Mouse (Mus musculus): ENCODE measurements at regions not wholly inside any gene's neighbourhood (a gene's known extent, or its start where the extent isn't known, plus 50 kb on each side); places are given as distances from the start of the nearest gene placed in this dataset.

DNA sequence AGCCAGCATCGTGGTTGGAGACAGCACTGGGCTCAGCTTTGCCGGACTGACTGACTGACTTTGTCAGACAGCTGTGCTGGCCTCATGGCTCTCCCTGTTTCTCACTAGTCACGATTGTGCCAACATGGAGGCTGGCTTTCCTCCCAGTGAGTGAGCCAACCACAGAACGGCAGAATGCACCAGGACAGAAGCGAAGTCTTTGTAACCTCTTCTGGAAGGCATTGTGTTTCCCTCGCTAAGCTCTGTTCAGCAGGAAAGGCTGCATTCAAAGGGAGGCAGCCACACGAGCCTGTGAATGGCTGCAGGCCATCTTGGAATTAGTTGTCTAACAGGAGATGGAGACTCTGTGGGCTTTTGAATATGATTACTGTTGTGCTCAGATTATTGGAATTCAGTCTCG is 178.3 kb downstream of the Gpat3 start:
- 77% methylated on average over 8 of the region's 8 CpGs for WGBS
- Histone ChIP-seq H3K9ac (replicated peaks; ENCODE audit: low read depth) (no peak overlapping the region), H3K4me1 (ENCODE audit: insufficient read depth, low read depth, low read length) (no peaks in the 10 kb centered on the region), H3K4me3 (ENCODE audit: low read depth, low read length) (no peak overlapping the region), H3K27me3 (replicated peaks; ENCODE audit: insufficient read depth, low read length) (no peaks in the 10 kb centered on the region), H3K36me3 (ENCODE audit: insufficient read depth, low read length) (no peaks in the 10 kb centered on the region), H3K9me3 (ENCODE audit: low read length) (no peaks in the 10 kb centered on the region), H3K4me2 (replicated peaks; ENCODE audit: low read depth, low read length) (no peak overlapping the region), H3K27ac (ENCODE audit: low read length) (no peak overlapping the region)
- TF ChIP-seq EP300 (IDR thresholded peaks at IDR 0.05) (no peak), CTCF (IDR thresholded peaks at IDR 0.05) (no peak)
- no peak for DNase-seq (ENCODE audit: low spot score)
- no peak for ATAC-seq

DNA sequence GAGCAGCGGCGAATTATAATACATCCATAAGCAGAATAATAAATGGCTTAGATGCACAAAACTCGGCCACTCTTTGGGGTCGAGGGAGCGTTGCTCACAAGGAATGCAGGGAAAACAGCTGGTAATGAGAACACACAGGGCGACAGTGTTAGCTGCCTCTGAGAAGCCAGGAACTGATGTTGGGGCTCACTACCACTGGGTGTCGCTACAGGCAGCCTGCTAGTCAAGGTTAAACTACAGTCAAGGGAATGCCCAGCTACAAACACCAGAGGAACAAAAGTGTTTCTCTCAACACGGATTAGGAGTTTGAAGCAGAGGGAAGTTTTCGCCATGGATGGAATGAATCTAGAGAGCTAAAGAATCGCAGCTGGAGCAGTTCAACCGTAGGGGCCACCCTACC is 175.3 kb downstream of the Gpat3 start:
- no peaks in the 10 kb centered on the region for H3K4me1 ChIP-seq (ENCODE audit: insufficient read depth, low read depth, low read length)
- H3K4me3 ChIP-seq (ENCODE audit: low read depth, low read length) = no peak overlapping the region
- no peak overlapping the region for H3K4me2 ChIP-seq (replicated peaks; ENCODE audit: low read depth, low read length)
- H3K36me3 ChIP-seq (ENCODE audit: insufficient read depth, low read length) = no peaks in the 10 kb centered on the region
- H3K9ac ChIP-seq (replicated peaks; ENCODE audit: low read depth) = no peak overlapping the region
- H3K27me3 ChIP-seq (replicated peaks; ENCODE audit: insufficient read depth, low read length) = no peaks in the 10 kb centered on the region
- TF ChIP-seq EP300 (IDR thresholded peaks at IDR 0.05) (no peak), CTCF (IDR thresholded peaks at IDR 0.05) (peak; percentile 90)
- H3K9me3 ChIP-seq (ENCODE audit: low read length) = no peaks in the 10 kb centered on the region
- H3K27ac ChIP-seq (ENCODE audit: low read length) = no peak overlapping the region
- ATAC-seq (no peak; the same call in 1 of the 2 replicates), DNase-seq (ENCODE audit: low spot score) (peak; percentile 71)
- WGBS = 7% methylated on average over 11 of the region's 11 CpGs

DNA sequence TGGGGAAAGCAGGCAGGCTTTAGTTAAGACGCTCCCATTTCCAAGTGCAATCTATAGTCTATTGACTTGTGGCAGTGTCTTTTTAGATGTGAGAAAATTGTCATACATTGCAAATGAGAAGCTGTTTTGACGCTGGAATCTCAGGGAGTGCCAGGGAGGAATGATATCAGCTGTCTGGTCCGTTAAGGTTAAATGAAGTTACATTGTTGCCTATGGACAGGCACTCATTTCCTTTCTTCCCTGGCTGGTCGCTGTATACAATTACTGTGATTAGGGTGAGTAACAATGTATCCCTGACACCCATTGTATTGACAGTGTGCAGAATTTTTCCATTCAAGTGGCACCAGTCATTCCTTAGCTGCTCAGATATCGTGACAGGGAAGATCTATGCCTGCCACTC is 168.3 kb downstream of the Gpat3 start:
- Histone ChIP-seq H3K27me3 (replicated peaks; ENCODE audit: insufficient read depth, low read length) (no peaks in the 10 kb centered on the region), H3K4me3 (ENCODE audit: low read depth, low read length) (no peak overlapping the region), H3K4me1 (ENCODE audit: insufficient read depth, low read depth, low read length) (no peaks in the 10 kb centered on the region), H3K36me3 (ENCODE audit: insufficient read depth, low read length) (no peaks in the 10 kb centered on the region), H3K9me3 (ENCODE audit: low read length) (no peaks in the 10 kb centered on the region), H3K4me2 (replicated peaks; ENCODE audit: low read depth, low read length) (no peak overlapping the region), H3K9ac (replicated peaks; ENCODE audit: low read depth) (no peak overlapping the region), H3K27ac (ENCODE audit: low read length) (no peak overlapping the region)
- DNase-seq (ENCODE audit: low spot score) (no peak), ATAC-seq (no peak)
- no peak for TF ChIP-seq EP300 (IDR thresholded peaks at IDR 0.05)
- no peak for TF ChIP-seq CTCF (IDR thresholded peaks at IDR 0.05)
- WGBS = 65% methylated on average over 5 of the region's 5 CpGs

DNA sequence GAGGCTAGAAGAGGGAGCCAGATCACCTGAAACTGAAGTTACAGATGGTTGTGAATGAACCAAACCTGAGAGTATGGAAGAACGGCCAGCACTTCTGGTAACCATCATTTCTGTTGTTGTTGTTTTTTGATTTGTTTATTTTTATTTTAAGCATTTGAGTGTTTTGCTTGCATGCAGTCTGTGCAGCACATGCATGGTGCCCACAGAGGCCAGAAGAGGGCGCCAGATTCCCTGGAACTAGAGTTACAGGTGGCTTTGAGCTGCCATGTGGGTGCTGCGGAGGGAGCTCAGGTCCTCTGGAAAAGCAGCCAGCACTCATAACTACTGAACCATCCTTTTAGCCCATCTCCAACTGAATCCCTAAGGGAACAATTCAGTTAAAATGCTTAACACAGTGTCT is 159.7 kb downstream of the Gpat3 start:
- Histone ChIP-seq H3K27ac (ENCODE audit: low read length) (no peak overlapping the region), H3K36me3 (ENCODE audit: insufficient read depth, low read length) (no peaks in the 10 kb centered on the region), H3K27me3 (replicated peaks; ENCODE audit: insufficient read depth, low read length) (no peaks in the 10 kb centered on the region), H3K9ac (replicated peaks; ENCODE audit: low read depth) (no peak overlapping the region), H3K9me3 (ENCODE audit: low read length) (no peaks in the 10 kb centered on the region), H3K4me1 (ENCODE audit: insufficient read depth, low read depth, low read length) (no peaks in the 10 kb centered on the region), H3K4me3 (ENCODE audit: low read depth, low read length) (no peak overlapping the region), H3K4me2 (replicated peaks; ENCODE audit: low read depth, low read length) (no peak overlapping the region)
- ATAC-seq (no peak), DNase-seq (ENCODE audit: low spot score) (no peak)
- WGBS = 71% methylated on average over 3 of the region's 3 CpGs
- TF ChIP-seq EP300 (IDR thresholded peaks at IDR 0.05) (no peak), CTCF (IDR thresholded peaks at IDR 0.05) (0 out of 2 replicates have a peak, but pooled peaks have one; percentile 10)

DNA sequence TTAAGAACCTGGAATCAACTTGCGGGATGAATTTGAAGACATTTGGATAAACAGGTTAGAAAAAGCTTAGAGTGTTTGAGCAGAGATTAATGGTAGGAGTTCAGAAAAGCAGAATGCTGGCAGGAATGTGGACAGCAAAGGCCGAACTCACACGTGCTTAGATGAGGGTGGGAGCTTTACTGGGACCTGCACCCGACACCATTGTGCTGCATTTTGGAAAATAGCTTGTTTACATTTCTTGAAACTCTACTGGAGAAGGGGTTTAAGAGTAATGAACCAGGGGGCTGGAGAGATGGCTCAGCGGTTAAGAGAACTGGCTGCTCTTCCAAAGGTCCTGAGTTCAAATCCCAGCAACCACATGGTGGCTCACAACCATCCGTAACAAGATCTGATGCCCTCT is 154.9 kb downstream of the Gpat3 start:
- H3K4me2 ChIP-seq (replicated peaks; ENCODE audit: low read depth, low read length) = no peak overlapping the region
- H3K36me3 ChIP-seq (ENCODE audit: insufficient read depth, low read length) = no peaks in the 10 kb centered on the region
- H3K4me1 ChIP-seq (ENCODE audit: insufficient read depth, low read depth, low read length) = no peaks in the 10 kb centered on the region
- H3K9me3 ChIP-seq (ENCODE audit: low read length) = no peaks in the 10 kb centered on the region
- no peak for DNase-seq (ENCODE audit: low spot score)
- ATAC-seq = no peak
- no peaks in the 10 kb centered on the region for H3K27me3 ChIP-seq (replicated peaks; ENCODE audit: insufficient read depth, low read length)
- no peak overlapping the region for H3K4me3 ChIP-seq (ENCODE audit: low read depth, low read length)
- WGBS = 70% methylated on average over 6 of the region's 6 CpGs
- TF ChIP-seq EP300 (IDR thresholded peaks at IDR 0.05) = no peak
- no peak for TF ChIP-seq CTCF (IDR thresholded peaks at IDR 0.05)
- no peak overlapping the region for H3K9ac ChIP-seq (replicated peaks; ENCODE audit: low read depth)
- no peak overlapping the region for H3K27ac ChIP-seq (ENCODE audit: low read length)

DNA sequence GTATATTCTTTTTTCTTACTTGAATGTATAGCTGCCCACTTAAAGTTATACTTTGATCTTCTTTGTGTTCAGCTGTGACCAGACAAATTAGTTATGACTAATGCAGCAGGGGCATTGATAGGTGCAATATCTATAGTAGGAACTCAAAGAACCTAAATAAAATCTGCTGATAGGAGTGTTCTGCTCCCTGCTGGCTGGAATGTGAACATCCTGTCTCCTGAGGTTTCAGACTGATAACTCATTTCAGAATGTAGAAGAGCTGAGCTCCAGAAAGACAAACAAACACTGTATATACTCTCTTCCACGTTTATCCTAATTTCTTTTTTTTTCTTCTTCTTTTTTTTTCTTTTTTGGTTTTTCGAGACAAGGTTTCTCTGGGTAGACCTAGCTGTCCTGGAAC is 146.9 kb downstream of the Gpat3 start:
- no peak for ATAC-seq
- no peak overlapping the region for H3K4me3 ChIP-seq (ENCODE audit: low read depth, low read length)
- TF ChIP-seq CTCF (IDR thresholded peaks at IDR 0.05) = peak; percentile 20; the same call in 1 of the 2 replicates
- no peak for TF ChIP-seq EP300 (IDR thresholded peaks at IDR 0.05)

DNA sequence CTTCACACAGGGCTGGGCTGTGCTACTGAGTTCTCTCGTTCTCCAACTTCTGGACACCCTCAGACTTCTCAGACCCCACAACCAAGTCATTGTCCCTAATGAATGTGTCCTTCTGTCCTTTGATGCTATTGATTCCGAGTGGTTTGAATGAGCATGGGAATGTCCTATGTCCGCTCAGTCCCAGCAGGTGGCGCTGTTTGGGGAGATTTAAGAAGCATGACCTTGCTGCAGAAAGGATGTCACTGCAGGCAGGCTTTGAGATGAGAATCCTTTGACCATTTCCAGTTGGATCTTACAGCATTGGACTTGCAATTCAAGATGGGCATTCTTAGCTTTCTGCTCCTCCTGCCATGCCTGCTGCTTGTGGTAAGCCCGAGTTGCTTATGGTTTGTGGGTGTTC is 146.1 kb downstream of the Gpat3 start:
- ATAC-seq (no peak), DNase-seq (ENCODE audit: low spot score) (peak; percentile 23)
- Histone ChIP-seq H3K9me3 (ENCODE audit: low read length) (no peaks in the 10 kb centered on the region), H3K36me3 (ENCODE audit: insufficient read depth, low read length) (no peaks in the 10 kb centered on the region), H3K27me3 (replicated peaks; ENCODE audit: insufficient read depth, low read length) (no peaks in the 10 kb centered on the region), H3K9ac (replicated peaks; ENCODE audit: low read depth) (no peak overlapping the region), H3K4me1 (ENCODE audit: insufficient read depth, low read depth, low read length) (no peaks in the 10 kb centered on the region), H3K4me2 (replicated peaks; ENCODE audit: low read depth, low read length) (no peak overlapping the region), H3K27ac (ENCODE audit: low read length) (no peak overlapping the region), H3K4me3 (ENCODE audit: low read depth, low read length) (no peak overlapping the region)
- TF ChIP-seq CTCF (IDR thresholded peaks at IDR 0.05) = peak; percentile 69
- no peak for TF ChIP-seq EP300 (IDR thresholded peaks at IDR 0.05)
- WGBS = 25% methylated on average over 5 of the region's 5 CpGs

More for the DNA sequence above, 146.9 kb downstream of the Gpat3 start:
- no peak overlapping the region for H3K4me2 ChIP-seq (replicated peaks; ENCODE audit: low read depth, low read length)
- DNase-seq (ENCODE audit: low spot score) = no peak
- no peak overlapping the region for H3K9ac ChIP-seq (replicated peaks; ENCODE audit: low read depth)
- no peaks in the 10 kb centered on the region for H3K27me3 ChIP-seq (replicated peaks; ENCODE audit: insufficient read depth, low read length)
- H3K9me3 ChIP-seq (ENCODE audit: low read length) = no peaks in the 10 kb centered on the region
- 61% methylated on average over 2 of the region's 2 CpGs for WGBS
- H3K27ac ChIP-seq (ENCODE audit: low read length) = no peak overlapping the region
- H3K36me3 ChIP-seq (ENCODE audit: insufficient read depth, low read length) = no peaks in the 10 kb centered on the region
- no peaks in the 10 kb centered on the region for H3K4me1 ChIP-seq (ENCODE audit: insufficient read depth, low read depth, low read length)

Data from lung, postnatal 0 days (tissue).